Mouse (Mus musculus): ENCODE data around the gene Tdrd9.
"Not testable (repeated sequence)": the region's sequence is repeated elsewhere in the genome, so short reads cannot be mapped to it uniquely, and the experiment has no call there.

The Tdrd9 gene

DNA sequence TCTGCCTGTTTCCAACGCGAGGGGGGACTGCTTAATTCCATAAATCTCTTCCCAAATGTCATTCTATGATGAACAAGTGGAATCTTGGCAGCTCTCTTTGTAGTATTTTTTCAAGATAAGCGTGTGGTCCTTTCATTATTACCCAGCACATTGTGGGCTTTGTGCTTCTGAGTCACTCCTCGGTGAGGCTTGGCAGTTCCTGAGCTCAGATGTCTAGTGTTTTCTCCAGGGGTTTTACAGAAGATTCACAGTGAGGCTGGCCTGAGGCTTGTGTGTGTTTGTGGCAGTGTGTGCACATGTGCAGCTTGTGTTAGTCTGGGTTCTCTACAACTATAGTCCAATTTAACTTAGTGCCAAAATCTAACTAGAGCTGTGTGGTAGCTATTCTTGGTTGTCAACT lies 56.0 kb downstream of the Tdrd9 start:
- no peak for DNase-seq (ENCODE audit: low read depth, low spot score)

DNA sequence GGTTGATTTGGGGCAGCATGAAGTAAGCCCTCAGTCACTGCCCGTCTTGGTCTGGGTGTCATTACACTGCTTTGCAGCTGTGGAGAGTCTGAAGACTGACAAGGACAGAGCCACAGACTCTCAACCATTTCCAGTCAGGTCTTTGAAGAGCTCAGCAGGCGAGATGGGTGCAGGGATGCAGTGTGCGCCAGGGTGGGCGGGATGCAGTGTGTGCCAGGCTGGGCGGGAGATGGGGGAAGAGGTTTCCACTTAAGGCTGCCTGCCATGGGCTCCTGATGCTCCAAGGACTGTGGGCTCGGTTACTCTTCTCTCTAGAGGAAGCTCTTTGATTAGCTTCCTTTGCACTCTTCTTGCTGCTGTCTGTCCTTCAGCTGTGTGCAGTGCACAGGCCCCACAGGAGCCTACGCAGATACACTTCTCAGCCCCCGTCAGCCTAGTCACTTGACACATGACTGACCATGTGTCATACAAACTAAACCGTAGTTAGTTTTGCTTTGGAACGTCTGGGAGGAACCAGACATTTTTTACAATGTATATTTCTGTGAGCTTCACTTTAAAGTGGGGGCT lies 62.1 kb downstream of the Tdrd9 start:
- DNase-seq (ENCODE audit: low read depth, low spot score) = no peak

DNA sequence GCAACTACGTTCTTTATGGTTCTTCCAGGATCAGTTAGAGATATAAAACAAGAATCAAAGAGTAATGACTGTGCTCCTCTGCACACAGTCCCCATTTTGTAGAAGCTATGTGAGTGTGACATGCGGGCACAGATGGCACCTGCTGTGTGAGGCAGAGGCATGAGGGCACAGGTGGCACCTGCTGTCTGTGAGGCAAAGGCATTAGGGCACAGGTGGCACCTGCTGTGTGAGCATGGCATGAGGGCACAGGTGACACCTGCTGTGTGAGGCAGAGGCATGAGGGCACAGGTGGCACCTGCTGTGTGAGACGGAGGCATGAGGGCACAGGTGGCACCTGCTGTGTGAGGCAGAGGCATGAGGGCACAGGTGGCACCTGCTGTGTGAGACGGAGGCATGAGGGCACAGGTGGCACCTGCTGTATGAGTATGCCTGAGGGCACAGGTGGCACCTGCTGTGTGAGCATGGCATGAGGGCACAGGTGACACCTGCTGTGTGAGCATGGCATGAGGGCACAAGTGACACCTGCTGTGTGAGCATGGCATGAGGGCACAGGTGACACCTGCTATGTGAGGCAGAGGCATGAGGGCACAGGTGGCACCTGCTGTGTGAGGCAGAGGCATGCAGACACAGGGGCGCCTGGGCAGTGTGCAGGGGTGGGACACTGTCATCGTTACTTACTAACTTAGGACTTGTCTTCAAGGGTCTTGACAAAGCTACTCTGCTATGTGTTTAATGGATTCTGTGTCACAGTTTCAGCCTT lies 64.2 kb downstream of the Tdrd9 start:
- not testable (repeated sequence) for DNase-seq (ENCODE audit: low read depth, low spot score)

DNA sequence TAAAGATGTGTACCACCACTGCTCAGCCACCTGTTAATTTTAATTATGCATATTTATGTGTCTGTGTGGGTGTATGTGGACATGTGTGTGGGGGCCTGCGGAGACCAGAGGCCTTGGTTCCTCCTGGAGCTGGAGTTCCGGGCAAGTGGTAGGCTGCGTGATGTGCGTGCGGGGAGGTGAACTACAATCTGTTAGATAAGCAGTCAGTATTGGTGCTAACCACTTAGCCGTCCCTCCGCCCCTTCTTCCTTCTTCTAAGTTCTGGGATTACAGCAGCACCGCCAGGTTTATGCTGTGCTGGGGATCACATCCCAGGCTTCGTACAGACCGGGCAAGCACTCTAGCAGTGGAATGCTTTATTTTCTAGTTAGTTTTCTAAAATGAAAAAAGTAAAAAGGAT lies 67.1 kb downstream of the Tdrd9 start:
- no peak for DNase-seq (ENCODE audit: low read depth, low spot score)

DNA sequence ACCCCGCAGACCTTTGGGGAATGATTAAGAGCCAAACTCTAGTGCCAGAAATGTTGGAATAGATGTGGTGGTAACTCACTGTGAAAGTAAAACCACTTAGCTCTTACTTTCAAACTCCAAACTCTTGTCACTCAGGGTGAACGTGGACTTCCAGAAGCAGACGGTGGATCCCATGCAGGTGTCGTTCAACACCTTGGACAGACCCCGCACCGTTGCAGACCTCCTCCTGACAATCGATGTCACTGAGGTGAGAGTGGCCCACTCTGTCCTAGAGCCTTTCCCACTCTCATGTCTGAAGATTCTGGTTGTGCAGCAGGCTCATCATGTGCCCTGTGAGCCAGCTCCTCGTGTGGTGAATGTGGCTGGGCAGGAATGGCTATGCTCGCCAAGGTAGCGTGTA lies 67.8 kb downstream of the Tdrd9 start:
- no peak for DNase-seq (ENCODE audit: low read depth, low spot score)

DNA sequence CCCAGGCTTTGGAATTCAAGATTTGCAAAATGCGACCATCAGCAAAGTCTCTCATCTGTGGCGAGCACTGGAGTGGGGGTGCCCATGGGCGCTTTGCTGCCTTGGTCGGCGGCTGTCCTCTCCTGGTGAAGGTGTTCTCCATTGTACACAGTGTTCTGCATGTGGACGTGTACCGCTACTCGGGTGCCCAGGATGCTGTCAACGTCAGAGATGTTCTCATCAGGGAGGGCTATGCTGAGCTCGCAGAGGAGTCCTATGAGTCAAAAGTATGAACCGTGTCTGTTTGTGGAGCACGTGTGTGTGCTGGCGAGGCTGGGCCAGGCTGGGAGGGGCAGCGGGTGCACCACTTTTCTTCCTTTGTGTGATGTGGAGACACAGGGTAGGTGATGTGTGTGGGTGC lies 71.3 kb downstream of the Tdrd9 start:
- DNase-seq (ENCODE audit: low read depth, low spot score) = no peak

DNA sequence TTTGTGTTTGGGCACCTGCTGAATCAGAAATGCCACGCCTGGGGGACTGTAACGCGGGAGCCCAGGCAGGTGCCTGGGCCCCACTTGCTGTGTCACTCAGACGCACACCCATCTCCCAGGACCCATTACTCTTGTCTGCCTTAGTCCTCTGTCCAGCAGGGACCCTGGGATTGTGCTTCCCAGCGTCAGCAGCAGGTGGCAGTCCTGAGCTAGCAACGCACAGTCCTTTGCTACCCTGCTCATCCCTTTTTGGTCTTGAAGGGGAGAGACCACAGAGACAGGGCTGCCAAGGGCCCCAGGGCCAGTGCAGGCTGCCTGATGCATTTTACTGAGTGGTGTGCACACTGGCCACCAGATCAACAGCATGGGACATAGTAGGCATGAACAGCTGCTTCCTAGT lies 106.3 kb downstream of the Tdrd9 start:
- DNase-seq (ENCODE audit: low read depth, low spot score) = no peak

DNA sequence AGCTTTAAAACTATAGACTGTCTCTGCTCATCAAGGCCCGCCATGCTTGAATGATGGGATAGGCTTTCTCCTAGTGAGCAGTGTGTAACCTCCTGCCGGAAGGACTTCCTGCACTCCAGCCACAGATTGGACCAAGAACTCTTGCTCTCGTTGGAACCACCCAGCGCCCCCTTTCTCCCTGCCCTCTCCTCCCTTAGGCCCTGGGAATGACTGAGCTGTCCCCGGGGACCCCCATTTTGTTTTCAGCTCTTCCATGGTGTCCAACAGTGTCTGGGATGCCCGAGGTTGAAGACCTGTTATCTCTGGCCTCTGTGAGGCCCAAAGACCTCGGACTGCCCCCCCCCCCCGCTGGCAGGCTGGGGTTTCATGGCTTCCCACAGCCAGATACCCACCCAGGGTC lies 108.6 kb downstream of the Tdrd9 start:
- DNase-seq (ENCODE audit: low read depth, low spot score) = no peak

DNA sequence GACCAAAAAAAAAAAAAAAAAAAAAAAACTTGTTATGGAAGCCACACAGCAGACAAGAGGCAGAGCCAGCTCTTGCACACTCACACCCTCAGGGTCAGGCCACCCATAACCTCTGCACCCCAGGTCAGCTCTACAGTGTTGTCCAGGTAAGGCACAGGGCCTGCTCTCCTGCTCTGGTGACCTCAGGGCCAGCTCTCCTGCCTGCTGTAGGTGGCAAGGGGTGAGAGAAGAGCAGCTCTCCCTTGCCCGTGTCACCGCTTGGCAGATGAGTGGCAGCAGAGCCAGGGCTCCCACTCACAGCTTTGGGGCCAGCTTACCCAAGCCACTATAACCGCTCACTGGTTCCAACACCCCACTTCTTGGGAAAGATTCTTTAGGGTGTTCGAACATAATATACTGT lies 109.6 kb downstream of the Tdrd9 start:
- no peak for DNase-seq (ENCODE audit: low read depth, low spot score)

DNA sequence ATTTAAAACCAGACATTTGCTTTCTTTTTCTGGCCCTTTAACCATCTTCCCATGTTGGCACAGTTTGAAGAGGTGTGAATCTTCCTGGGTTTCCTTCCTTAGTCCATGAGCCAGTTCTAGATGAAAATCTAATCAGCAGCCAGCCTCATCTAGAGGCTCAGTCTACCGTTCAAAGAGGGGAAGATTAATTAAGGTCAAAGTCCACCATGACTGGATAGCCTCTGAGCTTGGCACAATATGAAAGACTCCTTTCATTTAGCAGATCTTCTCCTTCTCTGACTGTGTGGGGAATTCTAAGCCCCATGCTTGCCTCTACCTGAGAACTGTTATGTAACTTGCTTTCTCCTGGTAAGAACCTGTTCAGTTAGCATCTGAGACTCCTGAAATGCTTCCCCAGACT lies 110.9 kb downstream of the Tdrd9 start:
- no peak for DNase-seq (ENCODE audit: low read depth, low spot score)

DNA sequence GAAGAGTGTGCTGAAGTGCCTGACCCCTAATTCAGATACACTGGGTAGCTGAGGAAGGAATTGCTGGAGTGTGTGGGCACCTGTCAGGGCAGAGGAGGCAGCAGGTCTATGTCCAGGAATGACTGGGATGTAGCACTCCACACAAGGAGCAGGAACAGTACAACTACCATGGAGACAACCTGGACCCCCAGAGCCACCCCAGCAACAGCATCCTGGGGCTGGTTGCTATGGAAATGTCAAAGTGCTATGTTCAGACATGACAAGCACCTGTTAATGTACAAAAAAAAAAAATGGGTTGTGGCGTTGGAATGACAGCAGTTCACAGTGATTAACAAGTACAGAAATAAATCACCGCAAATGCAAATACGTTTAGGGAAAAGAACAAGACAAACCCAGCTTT lies 114.9 kb downstream of the Tdrd9 start:
- no peak for DNase-seq (ENCODE audit: low read depth, low spot score)

DNA sequence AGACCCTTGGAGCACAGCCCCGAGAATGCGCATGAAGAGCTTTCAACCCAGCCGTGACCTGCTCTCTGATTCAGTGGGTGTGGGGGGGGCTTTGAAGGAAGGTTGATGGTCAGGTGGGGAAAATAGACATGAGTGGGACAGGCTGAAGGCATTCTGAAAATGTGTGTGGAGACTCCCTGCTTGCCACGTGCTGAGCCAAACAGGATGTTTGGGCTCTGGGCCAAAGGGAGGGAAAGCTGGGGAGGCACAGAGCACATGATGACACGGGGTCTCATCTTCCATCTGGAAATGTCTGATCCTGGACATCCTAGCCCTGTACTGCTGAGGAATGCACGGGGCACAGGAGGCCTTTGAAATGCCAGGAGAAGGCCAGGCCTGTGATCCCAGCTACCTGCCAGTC lies 115.4 kb downstream of the Tdrd9 start:
- DNase-seq (ENCODE audit: low read depth, low spot score) = no peak

DNA sequence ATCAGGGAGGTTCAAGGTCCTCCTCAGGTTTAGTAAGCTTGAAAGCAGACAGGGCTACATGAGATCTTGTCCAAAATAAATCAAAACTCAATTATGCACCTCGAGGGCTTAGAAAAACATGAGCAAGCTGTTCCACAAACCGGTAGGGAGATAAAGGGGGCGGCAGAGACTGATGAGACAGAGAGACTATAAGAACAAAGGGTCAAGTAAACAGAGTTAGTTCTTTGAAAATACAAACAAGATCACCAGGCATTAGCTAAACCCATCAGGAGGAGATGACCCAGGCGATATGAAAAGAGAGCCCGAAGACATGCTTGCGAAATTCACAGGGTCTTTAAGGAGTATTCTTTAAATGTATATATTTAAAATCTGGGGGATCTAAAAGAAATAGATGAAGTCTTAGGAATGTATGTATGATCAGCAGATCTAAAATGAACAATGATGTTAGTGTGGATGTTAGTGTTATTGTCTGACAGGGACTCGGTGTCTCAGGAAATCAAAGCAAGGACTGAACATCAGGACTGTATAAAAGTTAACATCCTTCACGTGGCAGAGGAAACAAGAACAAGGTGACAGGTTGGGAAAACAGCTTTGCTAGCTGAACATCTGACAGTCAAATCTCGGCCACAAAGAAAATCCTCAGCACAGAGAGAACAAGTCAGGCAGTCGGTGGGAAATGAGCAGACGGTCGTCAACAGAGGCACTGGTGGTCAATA lies 117.4 kb downstream of the Tdrd9 start:
- DNase-seq (ENCODE audit: low read depth, low spot score) = no peak

DNA sequence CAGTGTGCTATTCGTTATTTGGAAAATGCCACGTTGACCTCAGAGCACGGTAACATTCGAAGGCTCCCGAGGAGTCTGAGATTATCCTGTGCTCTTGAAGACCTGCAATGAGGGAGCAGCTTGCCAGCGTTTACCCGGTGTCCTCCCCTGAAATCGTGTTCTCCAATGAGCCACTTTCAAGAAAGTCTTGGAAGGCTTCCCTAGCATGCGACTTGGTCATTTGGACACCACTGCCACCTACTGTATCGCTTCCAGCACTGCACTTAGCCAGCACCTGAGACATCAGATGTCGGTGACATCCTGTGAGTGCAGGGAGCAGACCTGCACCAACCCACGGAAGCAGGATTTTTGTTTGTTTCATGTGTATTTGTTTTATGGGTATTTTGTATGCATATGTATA lies 119.7 kb downstream of the Tdrd9 start:
- peak; percentile 38 for DNase-seq (ENCODE audit: low read depth, low spot score)

DNA sequence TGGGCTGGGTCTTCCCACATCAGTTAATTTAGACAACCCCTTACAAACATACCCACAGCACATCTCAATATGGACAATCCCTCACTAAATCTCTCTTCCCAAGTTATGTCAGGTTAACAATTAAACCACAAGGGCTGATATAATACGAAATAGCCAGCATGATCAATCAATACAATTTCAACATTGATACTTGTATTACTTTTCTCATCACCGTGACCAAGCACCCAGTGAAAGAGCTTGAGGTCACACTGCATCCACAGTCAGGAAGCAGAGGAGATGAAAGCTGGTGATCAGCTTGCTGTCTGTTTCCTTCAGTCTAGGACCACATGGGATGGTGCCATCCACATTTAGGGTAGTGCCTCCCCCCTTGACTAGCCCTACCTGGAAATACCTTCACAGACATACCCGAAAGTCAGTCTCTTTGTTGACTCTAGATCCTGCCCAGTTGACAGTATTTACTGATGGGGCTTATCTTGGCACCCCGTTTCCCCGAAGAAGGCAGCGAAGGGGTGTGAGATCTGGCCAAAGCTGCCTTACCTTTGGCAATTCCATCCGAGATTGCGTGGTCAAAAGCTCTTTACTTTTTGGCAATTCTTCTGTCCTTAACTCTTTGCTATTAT lies 123.0 kb downstream of the Tdrd9 start:
- DNase-seq (ENCODE audit: low read depth, low spot score) = no peak

DNA sequence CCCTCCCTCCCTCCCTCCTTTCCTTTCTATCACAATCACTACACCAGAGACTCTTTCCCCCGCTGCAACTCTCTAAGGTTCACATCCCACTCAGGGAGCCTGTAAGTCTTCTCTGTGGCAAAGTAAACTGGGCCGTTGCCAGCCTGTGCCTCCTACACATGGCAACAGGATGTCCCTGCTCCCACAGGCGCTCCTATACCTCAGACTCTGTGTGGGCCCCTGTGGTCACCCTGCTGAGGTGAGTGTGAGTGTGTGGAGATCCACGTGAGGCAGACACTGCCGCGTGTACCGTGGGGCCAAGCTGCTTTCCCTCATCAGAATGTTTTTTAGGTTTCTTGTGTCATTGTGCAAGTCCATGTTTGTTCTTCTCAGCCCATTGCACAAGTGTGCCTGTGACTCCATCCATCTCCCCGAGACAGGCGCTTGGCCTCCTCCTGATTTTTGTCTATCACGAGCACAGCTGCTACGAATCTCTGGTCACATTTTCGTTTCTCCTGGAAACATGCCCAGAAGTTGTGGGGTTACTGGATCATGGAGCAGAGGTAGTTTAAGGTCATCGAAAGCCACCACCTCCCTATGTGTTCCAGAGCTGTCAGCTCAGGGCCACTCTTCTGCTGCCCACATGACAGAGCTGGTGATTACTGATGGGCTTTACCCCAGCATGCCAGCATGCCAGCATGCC lies 124.8 kb downstream of the Tdrd9 start:
- peak; percentile 79 for DNase-seq (ENCODE audit: low read depth, low spot score)

DNA sequence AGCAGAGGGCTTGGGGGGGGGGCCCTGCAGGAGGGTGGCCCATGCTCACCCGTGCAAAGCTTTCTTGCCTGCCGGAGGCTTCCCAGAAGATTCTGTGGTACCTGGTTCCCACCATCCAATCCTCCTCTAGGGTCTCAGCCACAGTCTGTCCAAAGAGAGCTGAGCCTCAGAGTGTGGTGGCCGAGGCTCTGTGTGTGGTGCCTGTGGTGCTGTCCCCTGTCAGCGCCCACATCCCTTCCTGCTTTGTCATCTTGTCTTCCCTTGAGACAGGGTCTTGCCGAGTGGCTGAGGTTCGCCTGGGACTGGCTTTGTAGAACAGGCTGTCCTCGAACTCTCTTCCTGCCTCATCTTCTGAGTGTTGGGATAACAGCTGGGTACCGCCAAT lies 125.4 kb downstream of the Tdrd9 start:
- DNase-seq (ENCODE audit: low read depth, low spot score) = no peak

DNA sequence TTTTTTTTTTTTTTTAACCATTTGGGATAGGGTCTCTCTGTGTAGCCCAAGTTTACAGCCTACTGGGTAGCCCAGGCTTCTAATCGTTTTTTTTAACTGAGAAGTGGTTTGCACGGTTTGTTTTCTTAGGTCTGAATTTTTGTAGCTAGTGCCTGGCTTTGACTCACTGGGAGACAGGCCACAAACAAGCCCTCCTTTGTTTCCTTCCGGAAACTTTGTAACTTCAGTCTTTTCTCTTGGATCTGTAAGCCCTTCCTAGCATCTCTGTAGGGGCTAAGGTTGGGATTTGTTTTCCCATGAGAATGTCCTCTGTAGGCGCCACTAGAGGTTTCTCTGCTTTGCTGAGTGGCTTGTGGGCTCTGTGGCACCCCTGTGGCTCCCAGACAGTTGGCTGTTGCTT lies 128.7 kb downstream of the Tdrd9 start:
- no peak for DNase-seq (ENCODE audit: low read depth, low spot score)

DNA sequence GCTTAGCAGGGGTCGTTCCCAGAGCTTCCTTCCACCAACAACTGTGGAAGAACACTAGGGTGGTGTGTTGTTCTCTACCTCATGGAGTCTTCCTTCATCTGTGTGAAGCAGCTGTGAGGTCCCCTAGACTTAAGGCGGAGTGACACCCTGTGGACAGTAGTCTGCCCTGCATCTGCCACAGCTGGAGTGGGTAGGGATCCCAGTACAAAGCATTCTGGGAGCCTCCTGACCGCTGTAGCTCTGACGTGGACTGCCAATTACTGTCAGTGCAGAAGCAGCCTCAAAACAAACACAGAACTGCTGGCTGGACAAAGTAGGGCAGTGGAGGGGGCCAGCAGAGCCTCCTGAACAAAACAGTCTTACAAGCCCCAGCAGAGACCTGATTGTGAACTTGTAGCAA lies 129.7 kb downstream of the Tdrd9 start:
- no peak for DNase-seq (ENCODE audit: low read depth, low spot score)

DNA sequence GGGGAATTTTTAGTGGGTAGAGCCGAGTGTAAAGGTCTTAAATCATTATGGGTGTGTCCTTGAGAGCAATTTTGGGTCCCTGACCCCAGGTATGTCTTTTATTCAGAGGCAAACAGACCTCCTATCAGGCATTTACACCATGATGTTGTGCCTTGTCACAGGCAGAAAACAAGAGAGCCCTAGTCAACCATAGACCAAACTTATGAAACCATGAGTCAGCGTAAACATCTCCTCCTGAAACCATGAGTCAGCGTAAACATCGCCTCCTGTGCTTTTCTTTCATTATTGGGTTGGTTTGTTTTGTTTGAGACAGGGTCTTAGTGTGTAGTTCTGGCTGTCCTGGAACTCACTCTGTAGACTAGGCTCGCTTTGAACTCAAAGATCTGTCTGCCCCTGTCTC lies 131.8 kb downstream of the Tdrd9 start:
- DNase-seq (ENCODE audit: low read depth, low spot score) = no peak

DNA sequence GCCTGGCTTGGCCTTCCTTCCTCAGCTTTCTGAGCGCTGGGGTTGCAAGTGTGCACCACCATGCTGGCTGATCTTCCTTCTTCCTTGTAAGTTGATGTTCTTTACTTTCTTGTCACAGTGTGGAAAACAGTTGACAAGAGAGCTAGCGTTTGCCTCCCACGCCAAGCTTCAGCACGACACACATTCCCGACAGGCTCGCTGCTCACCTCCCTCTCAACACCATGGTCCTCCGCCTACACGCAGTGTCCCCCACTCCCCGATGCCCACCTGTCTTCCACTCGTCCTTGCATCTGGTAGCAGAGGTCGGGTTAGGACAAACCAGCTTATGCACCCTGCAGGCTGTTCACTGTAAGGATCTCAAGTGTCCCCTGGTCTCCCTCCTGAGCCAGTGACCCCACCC lies 133.5 kb downstream of the Tdrd9 start:
- no peak for DNase-seq (ENCODE audit: low read depth, low spot score)

DNA sequence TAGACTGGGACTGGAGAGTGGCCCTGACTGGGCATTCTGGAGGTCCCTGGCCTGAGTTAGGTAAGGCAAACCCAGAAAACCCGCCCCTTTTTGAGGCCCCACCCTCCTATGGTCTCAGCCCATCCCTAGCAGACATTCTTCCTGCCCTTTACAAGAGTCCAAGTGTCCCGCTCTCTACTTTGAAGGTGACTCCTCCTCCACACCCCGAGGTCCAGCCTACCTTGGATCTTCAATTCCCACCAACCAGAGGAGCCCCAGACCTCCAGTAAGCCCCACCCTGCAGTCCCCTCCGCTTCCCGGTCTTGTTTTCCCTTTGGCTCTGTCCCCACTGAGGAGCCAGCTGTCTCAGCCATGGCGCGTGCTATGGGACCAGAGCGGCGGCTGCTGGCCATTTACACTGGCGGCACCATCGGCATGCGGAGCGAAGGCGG lies 135.2 kb downstream of the Tdrd9 start, which contains the start of gene Aspg:
Gene Aspg, plus strand, starts transcription at position 139 of the 431 bp plus-strand sequence.
- DNase-seq (ENCODE audit: low read depth, low spot score) = no peak
